Mouse (Mus musculus) right cerebral cortex, postnatal 4 days (tissue): Measurements from ENCODE around the gene Vmn1r60.
"Not testable (repeated sequence)": the region's sequence is repeated elsewhere in the genome, so short reads cannot be mapped to it uniquely, and the experiment has no call there.

ENCODE experiments used
- DNase-seq: peaks from one replicate; pipeline ENCODE4 v3.0.0-alpha.2; 2022

Gene Vmn1r60

GRCm38 (mm10) chr7:5547217-5547616, at the start of gene Vmn1r60:
TSS of gene Vmn1r60 (minus strand) at chr7:5547317.
- not testable (repeated sequence) for DNase-seq

DNA sequence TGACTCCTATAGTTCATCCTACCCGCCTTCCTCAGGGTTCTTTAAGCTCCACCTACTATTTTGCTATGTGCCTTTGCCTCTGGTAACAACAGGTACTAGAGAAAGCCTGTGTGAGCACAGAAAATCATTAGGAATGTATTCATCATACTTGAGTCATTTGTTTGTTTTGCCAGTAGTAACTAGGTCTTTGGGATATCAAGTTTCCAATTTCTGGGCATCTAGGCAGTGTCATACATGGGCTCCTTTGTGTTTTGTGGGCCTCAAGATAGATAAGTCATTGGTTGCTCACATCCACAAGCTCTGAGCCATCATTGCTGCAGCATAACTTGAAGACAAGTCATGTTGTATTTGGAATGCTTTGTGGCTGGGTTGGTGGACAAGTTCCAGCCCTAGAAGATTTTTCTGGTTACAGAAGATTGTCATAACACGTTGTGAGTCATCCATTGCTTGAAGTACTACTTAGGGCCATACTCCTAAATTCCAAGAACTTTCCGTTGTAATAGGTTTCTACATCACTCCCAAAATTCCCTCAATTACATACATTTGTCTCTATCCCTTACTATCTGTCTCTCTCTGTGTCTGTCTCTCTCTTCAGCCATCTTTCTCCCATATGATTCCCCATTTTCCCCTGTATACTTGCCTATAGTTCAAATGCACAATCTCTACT, 6.2 kb downstream of the Vmn1r60 start:
- DNase-seq: not testable (repeated sequence)

- not testable (repeated sequence) for DNase-seq
Measured at GRCm38 (mm10) chr7:5493856-5494255, 53.3 kb downstream of the Vmn1r60 start, which contains the start of gene Vmn2r28. TSS of gene Vmn2r28 (minus strand) at chr7:5493956.
